Mouse (Mus musculus): ENCODE measurements around the gene Adig. TPM values are rescaled to one million over a fixed set of nuclear protein-coding genes. Genes with fewer than 3 reads are reported as not detected.

Adig gene
- polyA plus RNA-seq, 2 experiments, result 0.97 to 1.7 TPM

GRCm38 (mm10) chr2:158477640-158478039 lies 24.8 kb upstream of the Adig start:
- Histone ChIP-seq H3K4me2 (replicated peaks; ENCODE audit: low read depth, low read length, severe bottlenecking) (no peak overlapping the region), H3K27ac (replicated peaks; ENCODE audit: low read depth, low read length) (no peak overlapping the region), H3K4me3 (replicated peaks; ENCODE audit: low read length) (no peak overlapping the region), H3K27me3 (ENCODE audit: control insufficient read depth, insufficient read depth, low read length) (no peaks in the 10 kb centered on the region), H3K9me3 (ENCODE audit: control insufficient read depth, low read length) (no peaks in the 10 kb centered on the region), H3K4me1 (ENCODE audit: control insufficient read depth, insufficient read depth, low read length) (no peaks in the 10 kb centered on the region), H3K36me3 (ENCODE audit: control insufficient read depth, insufficient read depth, low read length) (peaks cover 78% of the 10 kb centered on the region), H3K9ac (ENCODE audit: low read depth, low read length, severe bottlenecking) (no peak overlapping the region)
- DNase-seq (ENCODE audit: low spot score), result no peak
- no peak for ATAC-seq (ENCODE audit: low FRiP score, low read depth)
- no peak for TF ChIP-seq POLR2A (IDR thresholded peaks at IDR 0.05; ENCODE audit: borderline replicate concordance, extremely low read depth, insufficient read depth, insufficient read length)
- WGBS, result 85% methylated on average over 3 of the region's 3 CpGs

GRCm38 (mm10) chr2:158498457-158498856 lies 4.0 kb upstream of the Adig start:
- Histone ChIP-seq H3K27ac (replicated peaks; ENCODE audit: low read depth, low read length) (no peak overlapping the region), H3K9me3 (ENCODE audit: control insufficient read depth, low read length) (no peaks in the 10 kb centered on the region), H3K9ac (ENCODE audit: low read depth, low read length, severe bottlenecking) (no peak overlapping the region), H3K4me3 (replicated peaks; ENCODE audit: low read length) (no peak overlapping the region), H3K36me3 (ENCODE audit: control insufficient read depth, insufficient read depth, low read length) (peaks cover 53% of the 10 kb centered on the region), H3K27me3 (ENCODE audit: control insufficient read depth, insufficient read depth, low read length) (no peaks in the 10 kb centered on the region), H3K4me2 (replicated peaks; ENCODE audit: low read depth, low read length, severe bottlenecking) (no peak overlapping the region), H3K4me1 (ENCODE audit: control insufficient read depth, insufficient read depth, low read length) (0 out of 2 replicates have a peak, but pooled peaks cover 4% of the 10 kb centered on the region)
- 85% methylated on average over 5 of the region's 5 CpGs for WGBS
- DNase-seq (ENCODE audit: low spot score) (no peak), ATAC-seq (ENCODE audit: low FRiP score, low read depth) (no peak)
- no peak for TF ChIP-seq POLR2A (IDR thresholded peaks at IDR 0.05; ENCODE audit: borderline replicate concordance, extremely low read depth, insufficient read depth, insufficient read length)

GRCm38 (mm10) chr2:158503226-158503625 lies 814 bp downstream of the Adig start:
- DNase-seq (ENCODE audit: low spot score), result no peak
- no peak for ATAC-seq (ENCODE audit: low FRiP score, low read depth)
- peaks cover 13% of the 10 kb centered on the region for H3K36me3 ChIP-seq (ENCODE audit: control insufficient read depth, insufficient read depth, low read length)
- H3K4me2 ChIP-seq (replicated peaks; ENCODE audit: low read depth, low read length, severe bottlenecking), result no peak overlapping the region
- no peak for TF ChIP-seq POLR2A (IDR thresholded peaks at IDR 0.05; ENCODE audit: borderline replicate concordance, extremely low read depth, insufficient read depth, insufficient read length)
- WGBS, result 81% methylated on average over 7 of the region's 7 CpGs
- no peak overlapping the region for H3K27ac ChIP-seq (replicated peaks; ENCODE audit: low read depth, low read length)
- 0 out of 2 replicates have a peak, but pooled peaks cover 4% of the 10 kb centered on the region for H3K4me1 ChIP-seq (ENCODE audit: control insufficient read depth, insufficient read depth, low read length)
- no peak overlapping the region for H3K9ac ChIP-seq (ENCODE audit: low read depth, low read length, severe bottlenecking)
- H3K4me3 ChIP-seq (replicated peaks; ENCODE audit: low read length), result no peak overlapping the region
- no peaks in the 10 kb centered on the region for H3K27me3 ChIP-seq (ENCODE audit: control insufficient read depth, insufficient read depth, low read length)
- no peaks in the 10 kb centered on the region for H3K9me3 ChIP-seq (ENCODE audit: control insufficient read depth, low read length)

GRCm38 (mm10) chr2:158503671-158504070 lies 1.3 kb downstream of the Adig start:
- no peak for TF ChIP-seq POLR2A (IDR thresholded peaks at IDR 0.05; ENCODE audit: borderline replicate concordance, extremely low read depth, insufficient read depth, insufficient read length)
- DNase-seq (ENCODE audit: low spot score), result no peak
- no peak overlapping the region for H3K9ac ChIP-seq (ENCODE audit: low read depth, low read length, severe bottlenecking)
- no peaks in the 10 kb centered on the region for H3K9me3 ChIP-seq (ENCODE audit: control insufficient read depth, low read length)
- no peak overlapping the region for H3K4me2 ChIP-seq (replicated peaks; ENCODE audit: low read depth, low read length, severe bottlenecking)
- 41% methylated on average over 4 of the region's 4 CpGs for WGBS
- H3K4me1 ChIP-seq (ENCODE audit: control insufficient read depth, insufficient read depth, low read length), result 0 out of 2 replicates have a peak, but pooled peaks cover 4% of the 10 kb centered on the region
- no peak overlapping the region for H3K27ac ChIP-seq (replicated peaks; ENCODE audit: low read depth, low read length)
- no peak for ATAC-seq (ENCODE audit: low FRiP score, low read depth)
- H3K27me3 ChIP-seq (ENCODE audit: control insufficient read depth, insufficient read depth, low read length), result no peaks in the 10 kb centered on the region
- no peak overlapping the region for H3K4me3 ChIP-seq (replicated peaks; ENCODE audit: low read length)
- peaks cover 9% of the 10 kb centered on the region for H3K36me3 ChIP-seq (ENCODE audit: control insufficient read depth, insufficient read depth, low read length)

DNA sequence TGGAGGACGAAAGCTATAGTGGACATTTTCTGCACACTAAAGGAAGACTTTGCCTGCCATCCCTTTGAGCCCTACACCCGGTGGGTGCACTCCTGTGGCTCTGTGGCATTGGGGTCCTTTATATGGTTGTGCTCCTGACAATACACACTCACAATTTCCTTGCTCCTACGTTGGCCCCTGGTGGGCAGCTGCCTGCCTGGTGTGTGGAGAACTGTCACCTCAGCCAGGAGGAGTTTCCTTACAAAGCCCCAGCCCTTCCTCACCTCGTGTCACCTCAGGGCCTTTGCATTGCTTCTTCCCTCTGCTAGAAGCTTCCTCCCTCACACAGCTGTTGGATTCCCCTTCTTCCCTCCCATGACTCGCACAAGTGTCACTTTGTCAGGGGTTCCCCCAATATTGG lies 4.1 kb downstream of the Adig start:
- H3K4me2 ChIP-seq (replicated peaks; ENCODE audit: low read depth, low read length, severe bottlenecking), result no peak overlapping the region
- H3K9ac ChIP-seq (ENCODE audit: low read depth, low read length, severe bottlenecking), result no peak overlapping the region
- WGBS, result 73% methylated on average over 5 of the region's 5 CpGs
- H3K4me1 ChIP-seq (ENCODE audit: control insufficient read depth, insufficient read depth, low read length), result 0 out of 2 replicates have a peak, but pooled peaks cover 4% of the 10 kb centered on the region
- no peaks in the 10 kb centered on the region for H3K27me3 ChIP-seq (ENCODE audit: control insufficient read depth, insufficient read depth, low read length)
- no peak for TF ChIP-seq POLR2A (IDR thresholded peaks at IDR 0.05; ENCODE audit: borderline replicate concordance, extremely low read depth, insufficient read depth, insufficient read length)
- no peak for DNase-seq (ENCODE audit: low spot score)
- ATAC-seq (ENCODE audit: low FRiP score, low read depth), result no peak
- H3K27ac ChIP-seq (replicated peaks; ENCODE audit: low read depth, low read length), result no peak overlapping the region
- no peak overlapping the region for H3K4me3 ChIP-seq (replicated peaks; ENCODE audit: low read length)
- no peaks in the 10 kb centered on the region for H3K36me3 ChIP-seq (ENCODE audit: control insufficient read depth, insufficient read depth, low read length)
- no peaks in the 10 kb centered on the region for H3K9me3 ChIP-seq (ENCODE audit: control insufficient read depth, low read length)

DNA sequence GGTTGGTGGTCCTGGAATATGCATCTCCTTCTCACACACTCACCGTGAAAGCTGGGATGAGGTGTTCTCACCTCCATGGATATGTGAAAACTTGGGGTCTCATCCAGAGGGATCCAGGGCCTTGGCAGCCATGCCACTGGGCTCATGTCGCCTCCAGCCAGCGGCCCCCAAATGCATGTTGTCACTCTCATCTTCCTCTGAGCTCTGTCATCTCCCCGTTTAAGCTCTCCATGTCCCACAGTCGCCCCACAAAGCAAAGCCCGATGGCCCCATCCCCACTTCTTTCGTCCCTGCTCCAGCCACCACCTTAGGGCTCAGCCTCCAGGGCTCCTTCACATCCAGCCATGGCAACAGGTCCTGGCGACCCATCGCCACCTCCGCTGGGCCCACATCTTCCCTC lies 4.6 kb downstream of the Adig start:
- Histone ChIP-seq H3K27me3 (ENCODE audit: control insufficient read depth, insufficient read depth, low read length) (no peaks in the 10 kb centered on the region), H3K27ac (replicated peaks; ENCODE audit: low read depth, low read length) (no peak overlapping the region), H3K4me1 (ENCODE audit: control insufficient read depth, insufficient read depth, low read length) (0 out of 2 replicates have a peak, but pooled peaks cover under 1% of the 10 kb centered on the region), H3K4me3 (replicated peaks; ENCODE audit: low read length) (no peak overlapping the region), H3K9me3 (ENCODE audit: control insufficient read depth, low read length) (no peaks in the 10 kb centered on the region), H3K36me3 (ENCODE audit: control insufficient read depth, insufficient read depth, low read length) (no peaks in the 10 kb centered on the region), H3K9ac (ENCODE audit: low read depth, low read length, severe bottlenecking) (no peak overlapping the region), H3K4me2 (replicated peaks; ENCODE audit: low read depth, low read length, severe bottlenecking) (no peak overlapping the region)
- ATAC-seq (ENCODE audit: low FRiP score, low read depth) (no peak), DNase-seq (ENCODE audit: low spot score) (no peak)
- 97% methylated on average over 10 of the region's 10 CpGs for WGBS
- no peak for TF ChIP-seq POLR2A (IDR thresholded peaks at IDR 0.05; ENCODE audit: borderline replicate concordance, extremely low read depth, insufficient read depth, insufficient read length)
